Mouse (Mus musculus) brain, embryonic 14.5 days (tissue): ENCODE data around the gene Wdr73.

Source experiments
- CTCF ChIP-seq: fragments of 200-500 bp; IDR thresholded peaks from 2 replicates; pipeline ENCODE4 v1.5.1; 2012; ENCODE audit warnings: inconsistent platforms, mild to moderate bottlenecking, moderate library complexity, borderline replicate concordance; ENCODE audit not compliant: insufficient read depth, insufficient read length; ENCODE audit errors: extremely low read depth
- POLR2A ChIP-seq: fragments of 200-500 bp; IDR thresholded peaks from 2 replicates; pipeline ENCODE4 v1.6.1; 2012; ENCODE audit warnings: mild to moderate bottlenecking, inconsistent platforms, borderline replicate concordance; ENCODE audit not compliant: poor library complexity, insufficient read depth, insufficient read length, severe bottlenecking; ENCODE audit errors: extremely low read depth

DNA sequence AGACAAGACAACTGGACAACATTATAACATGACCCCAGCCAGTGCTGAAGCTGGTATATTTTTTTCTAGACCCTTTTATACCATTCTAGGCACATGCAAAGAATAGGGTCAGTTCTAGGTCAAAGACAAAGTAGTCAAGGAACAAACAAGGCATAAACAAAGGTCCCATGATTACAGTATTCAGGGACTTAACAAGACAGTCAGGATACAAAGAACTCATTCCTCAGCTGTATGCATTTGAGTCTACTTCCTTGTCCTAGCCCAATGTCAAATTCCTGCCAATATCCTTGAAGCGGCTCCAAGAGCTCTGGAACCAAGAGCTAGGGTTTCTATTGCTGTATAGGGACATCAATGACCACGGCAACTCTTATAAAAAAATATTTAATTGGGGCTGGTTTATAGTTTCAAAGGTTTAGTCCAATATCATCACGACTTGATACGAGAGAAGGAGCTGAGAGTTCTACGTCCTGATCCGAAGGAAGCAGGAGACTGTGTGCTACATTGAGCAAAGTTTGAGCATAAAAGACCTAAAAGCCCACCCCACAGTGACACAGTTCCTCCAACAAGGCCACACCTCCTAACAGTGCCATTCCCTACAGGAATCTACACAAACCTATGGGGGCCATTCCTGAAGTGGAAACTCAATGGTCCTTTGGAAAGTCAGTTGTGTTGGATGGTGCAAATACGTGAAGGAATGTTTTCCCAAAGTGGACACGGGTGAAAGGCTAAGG lies 57.0 kb downstream of the Wdr73 start:
- TF ChIP-seq CTCF, result no peak
- no peak for TF ChIP-seq POLR2A
